Mouse (Mus musculus) lung, embryonic 16.5 days (tissue): Measurements from ENCODE around the gene Prpf6. TPM values are rescaled to one million over a fixed set of nuclear protein-coding genes. Genes with fewer than 3 reads are reported as not detected.

Experiments
- ATAC-seq: fragments of 200-750 bp; cut with Nextera tagmentation; 2 replicates; pipeline ENCODE4 v1.8.0; 2017; ENCODE audit warnings: low read depth, mild to moderate bottlenecking, moderate library complexity
- H3K27ac ChIP-seq: fragments of 300-500 bp; sonication (generic); 2 replicates; pipeline ENCODE4 v1.5.1; 2014; ENCODE audit warnings: mild to moderate bottlenecking, control low read depth, low read length
- H3K27me3 ChIP-seq: fragments of 300-500 bp; sonication (generic); 2 replicates; pipeline ENCODE4 v1.6.1; 2014; ENCODE audit warnings: low read depth, low read length, mixed read lengths; ENCODE audit not compliant: control insufficient read depth, insufficient read depth
- H3K36me3 ChIP-seq: fragments of 300-500 bp; sonication (generic); 2 replicates; pipeline ENCODE4 v1.6.1; 2014; ENCODE audit warnings: low read length; ENCODE audit not compliant: control insufficient read depth, insufficient read depth
- H3K4me1 ChIP-seq: fragments of 300-500 bp; sonication (generic); replicated peaks from 2 replicates; pipeline ENCODE4 v1.6.1; 2014; ENCODE audit warnings: low read length, mixed read lengths; ENCODE audit not compliant: control insufficient read depth, insufficient read depth
- H3K4me2 ChIP-seq: fragments of 300-500 bp; sonication (generic); 2 replicates; pipeline ENCODE4 v1.6.1; 2014; ENCODE audit warnings: low read depth, low read length, control low read depth
- H3K4me3 ChIP-seq: fragments of 300-500 bp; sonication (generic); 2 replicates; pipeline ENCODE4 v1.5.1; 2014; ENCODE audit warnings: mild to moderate bottlenecking, low read length, control low read depth
- H3K9ac ChIP-seq: fragments of 300-500 bp; sonication (generic); 2 replicates; pipeline ENCODE4 v1.6.1; 2014; ENCODE audit warnings: low read length, control low read depth
- H3K9me3 ChIP-seq: fragments of 300-500 bp; sonication (generic); 2 replicates; pipeline ENCODE4 v1.6.1; 2016; ENCODE audit warnings: low read length; ENCODE audit not compliant: control insufficient read depth
- WGBS: fragments of 180-500 bp; shearing (Covaris S2); extraction: QIAGEN DNeasy Blood & Tissue Kit; methylation state at CpG from one replicate; pipeline ENCODE4 v1.1.7; 2014; 5-methylcytosine and 5-hydroxymethylcytosine counted together
- polyA plus RNA-seq: library from polyadenylated mRNA; unstranded; fragments of >200 nt; fragmentation: Nextera tagmentation; extraction: Ambion mirVana; gene quantifications from 2 replicates; pipeline ENCODE4 v1.2.1, GENCODE M21; 2015

Gene Prpf6
- polyA plus RNA-seq, 1 experiment from 2014 or later, result 59.3 TPM

DNA sequence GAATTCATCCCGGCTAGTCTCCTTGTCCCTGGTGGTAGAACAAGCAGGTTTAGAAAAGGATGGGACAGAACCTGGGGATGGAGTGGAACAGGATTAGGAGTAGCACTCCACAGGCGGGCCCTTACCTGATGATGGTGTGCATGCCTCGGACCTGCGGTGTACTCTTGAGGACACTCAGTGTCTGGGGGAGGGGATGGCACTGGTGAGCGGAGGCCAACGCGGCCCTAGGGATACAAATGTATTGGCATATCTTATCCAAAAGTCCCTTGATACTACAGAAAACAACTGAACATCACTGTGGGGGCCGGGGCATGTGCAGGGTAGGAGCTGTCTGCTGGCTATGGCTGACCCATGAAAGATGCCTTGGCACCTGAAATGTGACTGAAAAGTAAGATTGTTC, 21.3 kb upstream of the Prpf6 start:
- Histone ChIP-seq H3K36me3 (no peaks in the 10 kb centered on the region), H3K4me3 (no peak overlapping the region), H3K4me2 (no peak overlapping the region), H3K27me3 (no peaks in the 10 kb centered on the region), H3K27ac (no peak overlapping the region), H3K9ac (no peak overlapping the region), H3K4me1 (no peaks in the 10 kb centered on the region), H3K9me3 (no peaks in the 10 kb centered on the region)
- WGBS, result 81% methylated on average over 8 of the region's 8 CpGs
- ATAC-seq, result no peak

DNA sequence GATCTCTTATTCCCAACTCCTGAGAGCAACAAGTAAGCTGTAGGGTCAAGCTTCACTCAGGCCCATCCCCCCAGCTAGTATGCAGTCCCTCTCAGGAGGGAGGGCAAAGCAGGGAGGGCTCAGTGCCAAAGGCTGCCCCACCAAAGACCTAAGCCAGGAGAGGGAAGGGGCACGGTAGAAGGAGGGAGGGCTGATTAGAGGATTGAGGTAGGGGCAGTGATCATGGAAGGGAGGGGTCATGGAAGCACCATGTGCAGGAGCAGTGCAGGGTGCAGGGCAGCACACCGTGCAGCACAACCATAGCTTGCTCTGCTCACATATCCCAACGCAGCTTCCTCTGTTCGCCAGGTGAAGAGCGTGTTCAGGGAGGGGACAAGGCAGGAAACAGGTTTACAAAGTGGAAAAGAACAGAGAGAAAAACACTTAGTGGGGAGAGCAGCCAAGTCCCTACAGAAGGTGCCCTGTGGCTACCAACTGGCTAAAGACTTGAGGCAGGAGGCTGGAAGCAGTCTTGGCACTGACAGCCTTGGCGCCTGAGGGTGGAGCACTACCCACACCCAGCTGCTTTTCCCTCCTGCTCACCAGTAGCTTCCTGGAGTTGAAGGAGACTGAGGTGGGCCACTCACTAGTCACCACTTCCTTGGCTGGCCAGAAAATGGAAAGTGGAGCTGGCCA, 20.6 kb upstream of the Prpf6 start:
- Histone ChIP-seq H3K27me3 (no peaks in the 10 kb centered on the region), H3K9ac (no peak overlapping the region), H3K4me1 (no peaks in the 10 kb centered on the region), H3K4me2 (no peak overlapping the region), H3K9me3 (no peaks in the 10 kb centered on the region), H3K27ac (no peak overlapping the region), H3K4me3 (no peak overlapping the region), H3K36me3 (no peaks in the 10 kb centered on the region)
- WGBS, result 63% methylated on average over 6 of the region's 6 CpGs
- ATAC-seq, result no peak

DNA sequence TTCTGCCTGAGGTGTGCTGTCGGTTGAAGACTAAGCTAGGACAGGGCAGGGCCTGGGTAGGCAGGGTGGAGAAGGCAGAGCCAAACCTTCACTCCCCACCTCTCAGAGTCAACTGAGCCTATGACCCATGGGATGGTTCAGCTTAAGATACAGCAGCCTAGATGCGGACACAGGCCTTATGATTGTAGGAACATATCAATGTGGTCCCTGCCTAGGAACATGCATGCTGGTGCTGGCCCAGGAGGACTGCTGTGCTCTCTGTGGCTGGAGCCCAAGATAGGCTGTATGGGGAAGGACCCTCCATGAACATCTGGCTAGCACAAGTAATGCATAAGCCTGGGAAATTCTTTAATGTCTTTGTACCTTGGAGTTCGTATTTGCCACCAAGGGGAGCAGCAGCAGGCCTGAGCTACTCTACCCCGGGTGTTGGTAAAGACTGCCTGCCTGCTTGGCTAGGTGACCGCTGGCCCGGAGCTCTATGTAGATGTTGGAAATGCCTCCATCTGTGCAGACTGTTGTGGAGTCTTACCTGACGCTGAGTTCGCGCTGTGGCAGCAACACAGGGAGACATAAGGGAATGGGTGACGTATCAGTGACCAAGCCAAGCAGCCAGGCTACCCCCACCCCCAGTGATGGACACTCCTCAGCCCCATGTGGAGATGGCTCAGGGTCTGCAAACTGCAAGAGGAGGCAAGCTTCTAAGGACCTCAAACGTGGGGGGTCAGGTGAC, 19.6 kb upstream of the Prpf6 start:
- Histone ChIP-seq H3K4me2 (no peak overlapping the region), H3K9ac (no peak overlapping the region), H3K9me3 (no peaks in the 10 kb centered on the region), H3K27ac (no peak overlapping the region), H3K27me3 (no peaks in the 10 kb centered on the region), H3K4me3 (no peak overlapping the region), H3K4me1 (no peaks in the 10 kb centered on the region), H3K36me3 (no peaks in the 10 kb centered on the region)
- ATAC-seq, result no peak
- 87% methylated on average over 11 of the region's 11 CpGs for WGBS

DNA sequence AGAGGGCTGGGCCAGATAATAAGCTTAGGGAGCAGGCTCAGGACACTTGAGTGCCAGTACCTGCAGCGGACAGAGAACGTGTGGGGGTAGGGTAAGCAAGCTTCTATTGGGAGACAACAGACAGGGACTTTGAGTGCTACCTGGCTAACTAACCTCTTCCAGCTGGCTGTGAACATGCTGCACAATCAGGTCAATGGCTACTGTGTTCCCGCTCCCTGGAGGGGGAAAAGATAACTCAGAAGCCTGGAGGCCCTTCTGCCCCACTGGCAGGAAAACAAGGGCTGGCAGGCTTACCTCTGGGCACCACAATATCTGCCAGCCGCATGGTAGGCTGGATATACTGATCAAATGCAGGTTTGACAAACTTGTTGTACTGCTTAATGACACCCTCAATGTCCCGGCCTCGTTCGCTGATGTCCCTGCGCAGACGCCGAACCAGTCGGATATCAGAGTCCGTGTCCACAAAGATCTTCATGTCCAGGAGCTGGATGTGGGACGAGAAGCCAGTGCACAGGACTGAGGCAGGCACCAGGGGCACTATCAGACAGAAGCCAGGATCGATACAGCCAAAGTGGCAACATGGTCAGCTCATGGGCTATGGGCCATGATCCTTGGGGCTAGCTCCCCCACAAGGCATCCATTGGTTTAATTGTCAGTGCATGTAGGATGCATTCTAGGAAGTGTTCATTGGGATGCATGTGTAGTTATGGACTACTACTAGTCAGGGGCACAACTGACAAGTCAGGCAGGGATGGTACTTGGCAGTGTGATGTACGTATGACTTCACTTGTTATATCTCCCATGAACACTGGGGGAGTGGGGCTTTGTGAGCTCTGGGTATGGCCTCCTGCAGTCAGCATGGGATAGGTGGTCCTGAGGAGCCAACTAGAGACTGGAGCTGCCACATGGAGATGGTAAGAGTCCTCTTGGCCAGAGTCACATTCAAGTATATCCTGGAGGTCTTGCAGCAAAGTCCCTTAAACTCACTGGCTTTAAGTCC, 18.4 kb upstream of the Prpf6 start:
- Histone ChIP-seq H3K9me3 (no peaks in the 10 kb centered on the region), H3K9ac (no peak overlapping the region), H3K4me2 (no peak overlapping the region), H3K4me3 (no peak overlapping the region), H3K27me3 (no peaks in the 10 kb centered on the region), H3K36me3 (no peaks in the 10 kb centered on the region), H3K27ac (no peak overlapping the region), H3K4me1 (no peaks in the 10 kb centered on the region)
- ATAC-seq, result no peak
- WGBS, result 92% methylated on average over 15 of the region's 15 CpGs

DNA sequence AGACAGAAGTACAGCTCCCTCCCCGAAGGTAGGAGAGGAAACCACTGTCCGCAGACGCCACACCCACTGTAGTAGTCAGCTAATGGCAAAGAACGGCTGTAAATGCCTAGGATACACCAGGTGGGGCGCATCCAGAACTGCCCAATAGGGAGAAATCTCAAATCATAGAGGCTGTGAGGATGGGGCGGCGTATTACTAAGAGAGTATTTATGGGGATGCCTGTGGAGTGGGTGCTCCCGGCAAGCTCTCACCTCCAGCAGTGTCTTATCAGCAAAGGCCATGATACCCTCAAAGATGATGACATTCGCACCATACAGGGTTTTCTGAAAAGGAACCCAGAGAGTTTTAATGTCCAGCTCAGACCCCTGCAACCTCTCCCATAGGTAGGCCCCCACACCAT, 17.7 kb upstream of the Prpf6 start:
- Histone ChIP-seq H3K4me2 (no peak overlapping the region), H3K9me3 (no peaks in the 10 kb centered on the region), H3K4me3 (no peak overlapping the region), H3K27ac (no peak overlapping the region), H3K36me3 (no peaks in the 10 kb centered on the region), H3K4me1 (no peaks in the 10 kb centered on the region), H3K9ac (no peak overlapping the region), H3K27me3 (no peaks in the 10 kb centered on the region)
- no peak for ATAC-seq
- WGBS, result 84% methylated on average over 9 of the region's 9 CpGs

DNA sequence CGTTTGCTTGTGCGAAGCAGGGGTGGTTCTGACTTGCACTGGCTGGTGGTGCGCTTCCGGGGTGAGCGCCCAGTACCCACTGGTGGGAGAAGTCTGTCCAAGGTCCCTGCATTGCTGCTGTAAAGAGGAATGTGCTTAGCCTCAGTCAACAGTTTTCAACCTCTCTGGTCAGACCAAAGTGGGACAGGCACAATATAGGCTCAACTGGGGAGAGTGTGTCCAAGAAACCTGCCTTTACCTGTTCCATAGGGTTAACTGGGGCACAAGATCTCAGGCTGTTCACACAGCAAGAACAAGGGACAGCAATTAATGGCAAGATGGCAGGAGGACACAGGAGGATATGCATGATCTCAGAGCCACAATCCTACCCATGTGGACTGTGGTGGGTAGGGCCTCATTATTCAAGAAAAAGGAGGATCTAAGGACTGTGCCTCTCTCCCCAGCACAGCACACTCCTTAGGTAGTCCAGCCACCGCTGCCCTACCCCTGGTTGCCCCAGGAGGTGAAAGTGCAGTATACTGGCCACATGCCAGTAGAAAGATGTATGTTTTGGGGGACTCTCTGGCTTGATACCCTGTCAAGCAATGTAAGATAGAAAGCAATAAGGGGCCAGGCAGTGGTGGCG, 16.6 kb upstream of the Prpf6 start:
- Histone ChIP-seq H3K4me3 (no peak overlapping the region), H3K27me3 (no peaks in the 10 kb centered on the region), H3K9ac (no peak overlapping the region), H3K36me3 (no peaks in the 10 kb centered on the region), H3K9me3 (no peaks in the 10 kb centered on the region), H3K27ac (no peak overlapping the region), H3K4me2 (no peak overlapping the region), H3K4me1 (0 out of 2 replicates have a peak, but pooled peaks cover 2% of the 10 kb centered on the region)
- no peak for ATAC-seq
- WGBS, result 91% methylated on average over 7 of the region's 7 CpGs

DNA sequence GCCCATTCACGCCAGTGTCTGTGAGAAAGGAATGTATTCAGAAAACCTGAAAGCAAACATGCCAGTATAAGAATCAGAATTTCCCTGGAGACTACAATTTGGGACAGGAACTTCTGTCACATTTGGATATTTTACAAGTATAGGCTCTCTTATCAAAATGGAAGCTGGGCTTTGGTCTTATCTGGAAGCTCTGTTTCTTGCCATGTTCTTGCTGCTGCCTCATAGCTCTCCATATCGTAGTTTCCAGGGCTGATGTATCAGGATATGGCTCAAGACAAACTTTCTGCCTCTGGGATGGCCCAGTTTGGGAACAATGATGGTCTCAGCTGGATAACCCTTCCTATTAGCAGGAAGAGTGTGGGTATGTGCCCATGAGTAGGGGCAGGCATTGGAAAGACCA, 15.1 kb upstream of the Prpf6 start:
- H3K27ac ChIP-seq, result no peak overlapping the region
- WGBS, result 83% methylated on average over 2 of the region's 2 CpGs
- no peaks in the 10 kb centered on the region for H3K36me3 ChIP-seq
- ATAC-seq, result no peak
- H3K9me3 ChIP-seq, result no peaks in the 10 kb centered on the region
- H3K4me2 ChIP-seq, result no peak overlapping the region
- no peaks in the 10 kb centered on the region for H3K27me3 ChIP-seq
- no peak overlapping the region for H3K4me3 ChIP-seq
- H3K4me1 ChIP-seq, result peaks cover 7% of the 10 kb centered on the region
- no peak overlapping the region for H3K9ac ChIP-seq

DNA sequence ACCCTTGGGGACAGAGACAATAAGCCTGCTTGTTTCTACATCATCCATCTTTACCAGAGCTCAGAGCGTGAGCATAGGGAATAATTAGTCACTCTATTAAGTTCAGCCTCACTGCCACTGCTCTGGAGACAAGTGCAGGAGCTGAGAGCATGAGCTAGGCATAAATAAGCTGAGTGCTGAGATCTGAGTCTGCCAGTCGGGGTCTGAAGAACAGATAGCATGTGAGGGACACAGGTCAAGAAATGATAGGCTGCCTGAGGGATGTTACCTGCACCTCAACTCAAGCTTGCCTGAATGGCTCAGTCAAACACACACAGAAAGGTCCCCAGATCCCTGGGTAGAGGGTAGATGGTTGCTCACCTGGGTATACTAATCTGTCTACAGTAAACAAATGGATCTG, 14.5 kb upstream of the Prpf6 start:
- Histone ChIP-seq H3K27me3 (no peaks in the 10 kb centered on the region), H3K9ac (no peak overlapping the region), H3K4me1 (peaks cover 7% of the 10 kb centered on the region), H3K4me2 (no peak overlapping the region), H3K9me3 (no peaks in the 10 kb centered on the region), H3K27ac (no peak overlapping the region), H3K36me3 (no peaks in the 10 kb centered on the region), H3K4me3 (no peak overlapping the region)
- ATAC-seq, result no peak
- WGBS, result 66% methylated on average over 2 of the region's 2 CpGs
